Mouse (Mus musculus) embryonic facial prominence, embryonic 13.5 days (tissue): ENCODE measurements around the gene Zfp931. TPM values are rescaled to one million over a fixed set of nuclear protein-coding genes. Genes with fewer than 3 reads are reported as not detected.

Experiments used
- polyA plus RNA-seq: library from polyadenylated mRNA; unstranded; fragments of >200 nt; fragmentation: Nextera tagmentation; extraction: Ambion mirVana; gene quantifications from 2 replicates; pipeline ENCODE4 v1.2.1, GENCODE M21; 2015

The Zfp931 gene
- polyA plus RNA-seq, 1 experiment from 2014 or later = 22.0 TPM

Other genes with a start within 250 kb of the Zfp931 start
- gene Gm14325, start 238.1 kb downstream of the Zfp931 start, polyA plus RNA-seq = 37.1 and 42.9 TPM in 2 replicates
- 3.5 and 3.8 TPM in 2 replicates for gene Gm14327, start 181.4 kb downstream of the Zfp931 start, polyA plus RNA-seq
- gene Zfp972, start 152.9 kb downstream of the Zfp931 start, polyA plus RNA-seq = 0.67 and 1.4 TPM in 2 replicates
- 19.3 and 19.9 TPM in 2 replicates for gene Gm14326, start 121.2 kb downstream of the Zfp931 start, polyA plus RNA-seq
- gene Zfp971, start 55.2 kb downstream of the Zfp931 start, polyA plus RNA-seq = 12.1 and 13.6 TPM in 2 replicates
- gene Phactr3, start 40.5 kb upstream of the Zfp931 start, polyA plus RNA-seq = 2.5 and 3.1 TPM in 2 replicates